Mouse (Mus musculus) embryonic facial prominence, embryonic 11.5 days (tissue): Measurements from ENCODE around the gene Sertad4. TPM values are rescaled to one million over a fixed set of nuclear protein-coding genes. Genes with fewer than 3 reads are reported as not detected.
A peak's percentile ranks its signal among the peaks of the same experiment; 100 is the strongest.

Experiments used
- ATAC-seq: fragments of 200-750 bp; cut with Nextera tagmentation; replicated peaks from 2 replicates; pipeline ENCODE4 v1.8.0; 2017; ENCODE audit warnings: low read depth; ENCODE audit not compliant: insufficient number of reproducible peaks, low FRiP score, low TSS enrichment
- DNase-seq: peaks from one replicate; pipeline ENCODE4 v3.0.0-alpha.2; 2015; ENCODE audit warnings: low spot score
- H3K27ac ChIP-seq: fragments of 300-500 bp; sonication (generic); replicated peaks from 2 replicates; pipeline ENCODE4 v1.5.1; 2014; ENCODE audit warnings: mild to moderate bottlenecking, low read depth, low read length, control low read depth
- H3K27me3 ChIP-seq: fragments of 300-500 bp; sonication (generic); 2 replicates; pipeline ENCODE4 v1.6.1; 2014; ENCODE audit warnings: mild to moderate bottlenecking, low read length, moderate library complexity, mixed read lengths; ENCODE audit not compliant: control insufficient read depth, insufficient read depth
- H3K36me3 ChIP-seq: fragments of 300-500 bp; sonication (generic); replicated peaks from 2 replicates; pipeline ENCODE4 v1.6.1; 2014; ENCODE audit warnings: low read depth, mild to moderate bottlenecking, low read length, moderate library complexity, mixed read lengths; ENCODE audit not compliant: control insufficient read depth, insufficient read depth
- H3K4me1 ChIP-seq: fragments of 300-500 bp; sonication (generic); 2 replicates; pipeline ENCODE4 v1.6.1; 2014; ENCODE audit warnings: low read length, mixed read lengths; ENCODE audit not compliant: control insufficient read depth, insufficient read depth
- H3K4me2 ChIP-seq: fragments of 300-500 bp; sonication (generic); 2 replicates; pipeline ENCODE4 v1.6.1; 2014; ENCODE audit warnings: low read depth, mild to moderate bottlenecking, control low read depth, low read length, moderate library complexity
- H3K4me3 ChIP-seq: fragments of 300-500 bp; sonication (generic); 2 replicates; pipeline ENCODE4 v1.5.1; 2014; ENCODE audit warnings: low read depth, low read length, control low read depth
- H3K9ac ChIP-seq: fragments of 300-500 bp; sonication (generic); replicated peaks from 2 replicates; pipeline ENCODE4 v1.6.1; 2014; ENCODE audit warnings: mild to moderate bottlenecking, control low read depth, low read length
- H3K9me3 ChIP-seq: fragments of 300-500 bp; sonication (generic); replicated peaks from 2 replicates; pipeline ENCODE4 v1.6.1; 2016; ENCODE audit warnings: mild to moderate bottlenecking, low read length, inconsistent platforms, mixed read lengths; ENCODE audit not compliant: control insufficient read depth
- whole genome bisulfite sequencing: fragments of 180-500 bp; shearing (Covaris S2); extraction: QIAGEN DNeasy Blood & Tissue Kit; methylation state at CpG from one replicate; pipeline ENCODE4 v1.1.7; 2014; 5-methylcytosine and 5-hydroxymethylcytosine counted together
- polyA plus RNA-seq: library from polyadenylated mRNA; unstranded; fragments of >200 nt; fragmentation: Nextera tagmentation; extraction: Ambion mirVana; gene quantifications from 2 replicates; pipeline ENCODE4 v1.2.1, GENCODE M21; 2014

The Sertad4 gene
- polyA plus RNA-seq, 1 experiment from 2014 or later, result 52.1 TPM

GRCm38 (mm10) chr1:192849616-192850015 is 5.9 kb downstream of the Sertad4 start:
- no peak overlapping the region for H3K27ac ChIP-seq
- H3K9ac ChIP-seq, result no peak overlapping the region
- peaks cover 10% of the 10 kb centered on the region; the same call in 1 of the 2 replicates for H3K4me1 ChIP-seq
- no peak overlapping the region for H3K4me3 ChIP-seq
- no peak for DNase-seq
- ATAC-seq, result no peak
- H3K4me2 ChIP-seq, result no peak overlapping the region
- no peaks in the 10 kb centered on the region for H3K9me3 ChIP-seq
- peaks cover 3% of the 10 kb centered on the region; the same call in 1 of the 2 replicates for H3K36me3 ChIP-seq
- 77% methylated on average over 5 of the region's 5 CpGs for WGBS
- no peaks in the 10 kb centered on the region for H3K27me3 ChIP-seq

GRCm38 (mm10) chr1:192847254-192847653 is 8.3 kb downstream of the Sertad4 start:
- Histone ChIP-seq H3K27me3 (no peaks in the 10 kb centered on the region), H3K4me1 (peaks cover 9% of the 10 kb centered on the region; the same call in 1 of the 2 replicates), H3K9me3 (no peaks in the 10 kb centered on the region), H3K27ac (no peak overlapping the region), H3K9ac (no peak overlapping the region), H3K36me3 (peaks cover 3% of the 10 kb centered on the region; the same call in 1 of the 2 replicates), H3K4me3 (no peak overlapping the region), H3K4me2 (no peak overlapping the region)
- no peak for ATAC-seq
- DNase-seq, result no peak
- 29% methylated on average over 3 of the region's 3 CpGs for WGBS

- H3K9ac ChIP-seq, result no peak overlapping the region
Observed at GRCm38 (mm10) chr1:192841094-192841813, 14.3 kb downstream of the Sertad4 start.

GRCm38 (mm10) chr1:192840655-192841054 is 14.9 kb downstream of the Sertad4 start:
- Histone ChIP-seq H3K4me2 (no peak overlapping the region), H3K27ac (no peak overlapping the region), H3K9ac (no peak overlapping the region), H3K27me3 (no peaks in the 10 kb centered on the region), H3K4me3 (no peak overlapping the region), H3K9me3 (no peaks in the 10 kb centered on the region), H3K4me1 (no peaks in the 10 kb centered on the region), H3K36me3 (no peaks in the 10 kb centered on the region)
- whole genome bisulfite sequencing, result 82% methylated on average over 2 of the region's 2 CpGs
- no peak for DNase-seq
- ATAC-seq, result no peak

More at GRCm38 (mm10) chr1:192841094-192841813, 14.3 kb downstream of the Sertad4 start:
- 78% methylated on average over 9 of the region's 9 CpGs for WGBS
- Histone ChIP-seq H3K4me2 (no peak overlapping the region), H3K4me3 (no peak overlapping the region), H3K27me3 (no peaks in the 10 kb centered on the region), H3K9me3 (no peaks in the 10 kb centered on the region), H3K4me1 (no peaks in the 10 kb centered on the region), H3K36me3 (no peaks in the 10 kb centered on the region; the same call in 1 of the 2 replicates), H3K27ac (no peak overlapping the region)
- ATAC-seq (no peak), DNase-seq (no peak)

DNA sequence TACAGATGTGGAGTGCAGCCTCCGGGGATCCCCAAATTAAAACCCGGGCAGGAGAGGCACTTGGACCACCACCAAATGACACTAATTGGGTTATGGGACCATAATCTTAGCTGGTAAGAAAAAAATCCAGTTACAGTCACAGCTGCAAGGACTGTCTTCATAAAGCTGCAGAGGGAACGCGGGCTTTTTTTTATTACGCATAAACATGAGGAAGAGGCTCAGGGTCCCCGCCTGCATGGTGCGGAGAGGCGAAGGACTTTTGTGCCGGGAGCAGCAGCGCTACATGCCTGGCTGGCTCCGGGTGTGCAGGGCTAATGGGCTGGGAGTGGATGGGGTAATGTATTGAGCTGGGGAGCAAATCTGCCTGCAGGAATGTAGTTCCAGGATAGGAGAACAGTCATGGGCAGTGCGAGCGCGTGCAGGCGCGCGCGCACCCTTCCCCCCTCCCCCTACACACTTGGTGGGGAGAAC is 20.3 kb downstream of the Sertad4 start:
- ATAC-seq (peak; percentile 70), DNase-seq (peak; percentile 69)
- Histone ChIP-seq H3K4me3 (peak overlapping the region; percentile 38), H3K27ac (peak overlapping the region; percentile 89), H3K9ac (peak overlapping the region; percentile 76), H3K4me1 (peaks cover 12% of the 10 kb centered on the region), H3K27me3 (peaks cover 4% of the 10 kb centered on the region; the same call in 1 of the 2 replicates), H3K9me3 (no peaks in the 10 kb centered on the region), H3K36me3 (no peaks in the 10 kb centered on the region), H3K4me2 (peak overlapping the region; percentile 77)
- WGBS, result 3% methylated on average over 18 of the region's 18 CpGs

GRCm38 (mm10) chr1:192834361-192835210 is 21.0 kb downstream of the Sertad4 start:
- peak overlapping the region; percentile 89 for H3K27ac ChIP-seq
- no peaks in the 10 kb centered on the region for H3K9me3 ChIP-seq
- DNase-seq, result peak; percentile 79
- peak overlapping the region; percentile 38 for H3K4me3 ChIP-seq
- peaks cover 4% of the 10 kb centered on the region; the same call in 1 of the 2 replicates for H3K27me3 ChIP-seq
- peak; percentile 87 for ATAC-seq
- peak overlapping the region; percentile 77 for H3K4me2 ChIP-seq
- H3K4me1 ChIP-seq, result peaks cover 12% of the 10 kb centered on the region
- peak overlapping the region; percentile 76 for H3K9ac ChIP-seq
- 2% methylated on average over 63 of the region's 63 CpGs for WGBS
- H3K36me3 ChIP-seq, result no peaks in the 10 kb centered on the region

- H3K27ac ChIP-seq, result no peak overlapping the region
- no peak for DNase-seq
- peaks cover 12% of the 10 kb centered on the region for H3K4me1 ChIP-seq
- H3K27me3 ChIP-seq, result peaks cover 4% of the 10 kb centered on the region; the same call in 1 of the 2 replicates
- no peak overlapping the region for H3K4me3 ChIP-seq
- no peaks in the 10 kb centered on the region for H3K36me3 ChIP-seq
- 9% methylated on average over 26 of the region's 26 CpGs for WGBS
- peak overlapping the region; percentile 23; the same call in 1 of the 2 replicates for H3K9ac ChIP-seq
- no peak overlapping the region for H3K4me2 ChIP-seq
- no peak for ATAC-seq
- no peaks in the 10 kb centered on the region for H3K9me3 ChIP-seq
Observed at GRCm38 (mm10) chr1:192833586-192833985, 22.0 kb downstream of the Sertad4 start.
